Mouse (Mus musculus): ENCODE measurements around the gene Trmt1l.
"Not testable (repeated sequence)": the region's sequence is repeated elsewhere in the genome, so short reads cannot be mapped to it uniquely, and the experiment has no call there.

GRCm38 (mm10) chr1:151472386-151472785 lies 44.0 kb downstream of the Trmt1l start:
- not testable (repeated sequence) for TF ChIP-seq CTCF (IDR thresholded peaks at IDR 0.05; ENCODE audit: low read depth, low read length); GATA1 (IDR thresholded peaks at IDR 0.05; ENCODE audit: borderline replicate concordance, low read length)
